Mouse (Mus musculus): Measurements from ENCODE around the gene Ddx39b. TPM values are rescaled to one million over a fixed set of nuclear protein-coding genes. Genes with fewer than 3 reads are reported as not detected.
A peak's percentile ranks its signal among the peaks of the same experiment; 100 is the strongest.

The Ddx39b gene
- polyA plus RNA-seq, 1 experiment: 18.8 TPM

DNA sequence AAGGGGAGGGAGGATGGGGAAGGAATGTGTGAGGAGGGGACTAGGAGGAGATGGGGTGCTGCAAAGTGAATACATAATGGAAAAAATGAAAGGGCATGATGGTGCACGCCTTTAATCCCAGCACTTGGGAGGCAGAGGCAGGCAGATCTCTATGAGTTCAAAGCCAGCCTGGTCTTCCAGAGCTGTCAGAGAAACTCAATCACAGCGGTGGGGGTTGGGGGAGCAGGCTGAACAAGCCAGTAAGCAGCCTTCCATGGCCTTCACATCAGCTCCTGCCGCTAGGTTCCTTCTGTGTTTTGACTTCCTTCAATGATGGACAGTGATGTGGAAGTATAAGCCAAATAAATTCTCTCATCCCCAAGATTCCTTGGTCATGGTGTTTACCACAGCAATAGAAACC is 13.8 kb downstream of the Ddx39b start:
- peaks cover 11% of the 10 kb centered on the region for H3K27me3 ChIP-seq (ENCODE audit: control insufficient read depth)
- peaks cover 44% of the 10 kb centered on the region for H3K36me3 ChIP-seq (ENCODE audit: control insufficient read depth)
- peaks cover 26% of the 10 kb centered on the region for H3K4me1 ChIP-seq (ENCODE audit: control insufficient read depth)
- no peaks in the 10 kb centered on the region for H3K9me3 ChIP-seq (ENCODE audit: control insufficient read depth, low read length)
- H3K4me3 ChIP-seq (replicated peaks): no peak overlapping the region
- TF ChIP-seq GATA1 (IDR thresholded peaks at IDR 0.05; ENCODE audit: low read length) (no peak), TAL1 (IDR thresholded peaks at IDR 0.05; ENCODE audit: low read length) (no peak)

DNA sequence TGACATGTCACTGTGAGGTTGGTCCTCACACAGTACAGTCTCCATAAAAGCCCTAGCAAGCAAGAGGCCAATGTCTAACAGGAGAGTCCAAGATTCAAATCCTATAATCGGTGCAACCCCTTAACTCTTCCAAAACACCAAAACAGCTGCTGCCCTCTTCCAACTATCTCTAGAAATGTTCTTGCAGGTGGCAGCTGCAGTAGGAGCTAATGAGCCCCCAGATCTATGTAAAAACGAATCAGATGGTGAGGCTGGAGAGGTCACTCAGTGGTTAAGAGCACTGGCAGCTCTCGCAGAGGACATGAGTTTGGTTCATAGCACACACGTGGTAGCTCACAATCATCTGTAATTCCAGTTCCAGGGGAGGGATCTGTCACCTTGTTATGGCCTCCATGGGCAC is 14.2 kb downstream of the Ddx39b start:
- TF ChIP-seq TAL1 (IDR thresholded peaks at IDR 0.05; ENCODE audit: low read length) (no peak), GATA1 (IDR thresholded peaks at IDR 0.05; ENCODE audit: low read length) (no peak)
- H3K36me3 ChIP-seq (ENCODE audit: control insufficient read depth): peaks cover 40% of the 10 kb centered on the region
- H3K27me3 ChIP-seq (ENCODE audit: control insufficient read depth): peaks cover 11% of the 10 kb centered on the region
- no peak overlapping the region for H3K4me3 ChIP-seq (replicated peaks)
- H3K4me1 ChIP-seq (ENCODE audit: control insufficient read depth): peaks cover 26% of the 10 kb centered on the region
- no peaks in the 10 kb centered on the region for H3K9me3 ChIP-seq (ENCODE audit: control insufficient read depth, low read length)

DNA sequence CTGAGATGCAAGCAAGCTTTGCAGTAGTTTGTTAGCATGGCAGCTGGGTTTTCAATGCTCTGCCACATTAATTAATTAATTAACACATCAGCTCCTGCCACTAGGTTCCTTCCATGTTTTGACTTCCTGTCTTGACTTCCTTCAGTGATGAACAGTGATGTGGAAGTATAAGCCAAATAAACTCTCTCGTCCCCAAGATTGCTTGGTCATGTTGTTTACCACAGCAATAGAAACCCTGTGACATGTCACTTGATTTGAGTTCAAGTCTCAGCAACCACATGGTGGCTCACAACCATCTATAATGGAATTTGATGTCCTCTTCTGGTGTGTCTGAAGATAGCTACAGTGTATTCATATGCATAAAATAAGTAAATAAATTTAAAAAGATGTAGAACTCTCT is 15.8 kb downstream of the Ddx39b start:
- Histone ChIP-seq H3K4me3 (replicated peaks) (peak overlapping the region; percentile 64), H3K4me1 (ENCODE audit: control insufficient read depth) (peaks cover 34% of the 10 kb centered on the region)
- TF ChIP-seq GATA1 (IDR thresholded peaks at IDR 0.05; ENCODE audit: low read length) (no peak), TAL1 (IDR thresholded peaks at IDR 0.05; ENCODE audit: low read length) (no peak)

DNA sequence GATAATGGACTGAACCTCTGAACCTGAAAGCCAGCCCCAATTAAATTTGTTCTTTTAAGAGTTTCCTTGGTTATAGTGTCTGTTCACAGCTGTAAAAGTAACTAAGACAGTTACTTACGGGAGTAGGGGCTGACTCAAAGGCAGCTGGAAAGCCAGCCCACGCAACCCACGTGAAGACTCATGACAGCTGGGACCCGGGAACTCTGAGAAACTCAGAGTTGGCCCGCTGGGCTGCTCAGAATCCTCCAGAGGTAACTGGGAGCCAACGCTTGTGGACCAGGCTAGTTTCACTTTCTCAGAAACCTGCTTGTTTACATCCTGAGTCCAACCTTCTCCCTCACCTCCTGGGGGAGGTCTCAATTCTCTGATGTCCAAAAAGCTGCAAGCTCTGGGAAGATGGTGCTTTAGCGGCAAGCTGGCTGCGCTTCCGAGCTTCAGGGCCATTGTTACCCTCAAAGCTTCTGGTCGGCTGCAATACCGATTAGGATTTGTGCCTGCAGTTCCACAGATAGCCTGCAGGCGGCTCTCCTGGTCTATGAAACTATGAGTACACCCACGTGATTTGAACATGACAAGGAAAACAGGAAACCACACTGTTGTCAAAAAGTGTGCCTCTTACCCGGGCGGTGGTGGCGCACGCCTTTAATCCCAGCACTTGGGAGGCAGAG is 16.4 kb downstream of the Ddx39b start:
- Histone ChIP-seq H3K36me3 (ENCODE audit: control insufficient read depth) (peaks cover 19% of the 10 kb centered on the region), H3K4me3 (replicated peaks) (peak overlapping the region; percentile 64), H3K9me3 (ENCODE audit: control insufficient read depth, low read length) (no peaks in the 10 kb centered on the region), H3K27me3 (ENCODE audit: control insufficient read depth) (peaks cover 29% of the 10 kb centered on the region), H3K4me1 (ENCODE audit: control insufficient read depth) (peaks cover 40% of the 10 kb centered on the region)
- TF ChIP-seq GATA1 (IDR thresholded peaks at IDR 0.05; ENCODE audit: low read length) (no peak), TAL1 (IDR thresholded peaks at IDR 0.05; ENCODE audit: low read length) (no peak)

More for the DNA sequence above, 15.8 kb downstream of the Ddx39b start:
- Histone ChIP-seq H3K9me3 (ENCODE audit: control insufficient read depth, low read length) (no peaks in the 10 kb centered on the region), H3K27me3 (ENCODE audit: control insufficient read depth) (peaks cover 23% of the 10 kb centered on the region), H3K36me3 (ENCODE audit: control insufficient read depth) (peaks cover 25% of the 10 kb centered on the region)

DNA sequence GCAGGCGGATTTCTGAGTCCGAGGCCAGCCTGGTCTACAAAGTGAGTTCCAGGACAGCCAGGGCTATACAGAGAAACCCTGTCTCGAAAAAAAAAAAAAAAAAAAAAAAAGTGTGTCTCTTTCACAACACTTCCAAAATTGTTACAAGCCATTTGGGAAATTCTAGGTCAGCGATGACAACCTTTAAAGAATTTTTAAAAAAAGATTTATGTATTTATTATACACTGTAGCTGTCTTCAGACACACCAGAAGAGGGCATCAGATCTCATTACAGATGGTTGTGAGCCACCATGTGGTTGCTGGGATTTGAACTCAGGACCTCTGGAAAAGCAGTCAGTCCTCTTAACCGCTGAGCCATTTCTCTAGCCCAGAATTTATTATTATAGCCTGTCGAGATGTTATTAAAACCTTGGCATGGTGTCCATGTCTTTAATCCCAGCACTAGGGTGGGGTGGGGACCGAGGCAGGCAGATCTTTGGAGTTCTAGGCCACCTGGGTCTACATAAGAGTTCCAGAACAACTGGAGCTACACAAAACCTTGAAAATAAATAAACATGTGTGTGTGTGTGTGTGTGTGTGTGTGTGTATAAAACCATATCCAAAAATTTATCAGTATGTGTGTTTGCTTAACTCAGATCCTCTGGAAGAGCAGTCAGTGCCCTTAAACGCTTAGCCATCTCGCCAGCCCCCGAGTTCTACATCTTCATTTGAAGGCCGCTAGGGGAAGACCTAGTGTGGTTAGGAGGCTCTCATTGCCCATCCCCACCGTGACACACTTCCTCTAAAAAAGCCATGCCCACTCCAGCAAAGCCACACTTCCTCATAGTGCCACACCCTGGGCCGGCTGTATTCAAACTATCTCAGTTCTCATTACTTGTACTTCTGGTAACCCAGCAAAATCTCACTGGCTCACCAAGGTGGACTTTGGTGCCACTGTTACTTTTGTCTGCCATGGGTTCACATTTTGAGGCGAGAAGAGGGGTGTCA is 17.2 kb downstream of the Ddx39b start:
- peaks cover 43% of the 10 kb centered on the region for H3K4me1 ChIP-seq (ENCODE audit: control insufficient read depth)
- H3K36me3 ChIP-seq (ENCODE audit: control insufficient read depth): peaks cover 10% of the 10 kb centered on the region
- no peak overlapping the region for H3K4me3 ChIP-seq (replicated peaks)
- peaks cover 37% of the 10 kb centered on the region for H3K27me3 ChIP-seq (ENCODE audit: control insufficient read depth)
- TF ChIP-seq TAL1 (IDR thresholded peaks at IDR 0.05; ENCODE audit: low read length) (no peak), GATA1 (IDR thresholded peaks at IDR 0.05; ENCODE audit: low read length) (no peak)
- H3K9me3 ChIP-seq (ENCODE audit: control insufficient read depth, low read length): no peaks in the 10 kb centered on the region

DNA sequence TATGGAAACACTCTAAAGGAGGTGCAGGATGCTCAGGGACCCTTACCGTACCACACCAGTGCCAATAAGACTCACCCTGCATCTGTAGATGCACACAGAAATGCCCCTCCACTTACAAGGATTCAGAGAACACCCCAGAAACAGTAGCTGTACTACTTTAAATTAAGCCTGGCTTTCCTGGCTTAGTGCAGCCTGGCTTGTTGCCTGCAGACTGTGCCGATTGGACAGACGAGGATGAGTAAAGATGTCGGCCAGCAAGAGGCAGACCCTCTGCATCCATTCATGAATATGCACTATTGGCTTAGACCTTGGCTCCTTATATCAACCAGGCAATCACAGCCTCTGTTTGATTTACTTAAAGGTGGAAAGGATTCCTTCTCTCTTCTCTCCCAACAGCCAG is 18.1 kb downstream of the Ddx39b start:
- Histone ChIP-seq H3K4me3 (replicated peaks) (no peak overlapping the region), H3K9me3 (ENCODE audit: control insufficient read depth, low read length) (no peaks in the 10 kb centered on the region), H3K4me1 (ENCODE audit: control insufficient read depth) (peaks cover 41% of the 10 kb centered on the region), H3K36me3 (ENCODE audit: control insufficient read depth) (peaks cover 2% of the 10 kb centered on the region), H3K27me3 (ENCODE audit: control insufficient read depth) (peaks cover 46% of the 10 kb centered on the region)
- no peak for TF ChIP-seq GATA1 (IDR thresholded peaks at IDR 0.05; ENCODE audit: low read length)
- TF ChIP-seq TAL1 (IDR thresholded peaks at IDR 0.05; ENCODE audit: low read length): no peak

DNA sequence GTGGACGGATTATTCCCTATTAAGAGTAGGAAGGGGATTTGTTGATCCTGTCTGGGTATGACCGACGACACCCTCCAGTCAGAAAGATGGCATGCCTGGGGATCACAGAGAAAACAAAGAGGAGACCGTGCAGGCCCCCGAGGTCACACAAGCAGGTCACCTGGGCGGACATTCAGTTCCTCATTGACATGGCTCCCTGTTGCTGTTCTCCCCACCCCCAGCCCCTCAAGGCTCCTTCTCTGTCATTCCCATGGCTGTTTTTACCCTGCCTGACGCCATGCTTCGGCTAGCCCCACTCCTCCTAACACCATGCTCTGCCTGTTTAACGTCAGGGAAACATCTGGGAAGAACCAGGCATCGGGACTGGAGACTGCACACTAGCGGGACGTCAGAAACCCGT is 20.1 kb downstream of the Ddx39b start:
- Histone ChIP-seq H3K27me3 (ENCODE audit: control insufficient read depth) (peaks cover 44% of the 10 kb centered on the region), H3K36me3 (ENCODE audit: control insufficient read depth) (no peaks in the 10 kb centered on the region), H3K4me1 (ENCODE audit: control insufficient read depth) (peaks cover 41% of the 10 kb centered on the region), H3K9me3 (ENCODE audit: control insufficient read depth, low read length) (no peaks in the 10 kb centered on the region), H3K4me3 (replicated peaks) (no peak overlapping the region)
- no peak for TF ChIP-seq TAL1 (IDR thresholded peaks at IDR 0.05; ENCODE audit: low read length)
- no peak for TF ChIP-seq GATA1 (IDR thresholded peaks at IDR 0.05; ENCODE audit: low read length)

DNA sequence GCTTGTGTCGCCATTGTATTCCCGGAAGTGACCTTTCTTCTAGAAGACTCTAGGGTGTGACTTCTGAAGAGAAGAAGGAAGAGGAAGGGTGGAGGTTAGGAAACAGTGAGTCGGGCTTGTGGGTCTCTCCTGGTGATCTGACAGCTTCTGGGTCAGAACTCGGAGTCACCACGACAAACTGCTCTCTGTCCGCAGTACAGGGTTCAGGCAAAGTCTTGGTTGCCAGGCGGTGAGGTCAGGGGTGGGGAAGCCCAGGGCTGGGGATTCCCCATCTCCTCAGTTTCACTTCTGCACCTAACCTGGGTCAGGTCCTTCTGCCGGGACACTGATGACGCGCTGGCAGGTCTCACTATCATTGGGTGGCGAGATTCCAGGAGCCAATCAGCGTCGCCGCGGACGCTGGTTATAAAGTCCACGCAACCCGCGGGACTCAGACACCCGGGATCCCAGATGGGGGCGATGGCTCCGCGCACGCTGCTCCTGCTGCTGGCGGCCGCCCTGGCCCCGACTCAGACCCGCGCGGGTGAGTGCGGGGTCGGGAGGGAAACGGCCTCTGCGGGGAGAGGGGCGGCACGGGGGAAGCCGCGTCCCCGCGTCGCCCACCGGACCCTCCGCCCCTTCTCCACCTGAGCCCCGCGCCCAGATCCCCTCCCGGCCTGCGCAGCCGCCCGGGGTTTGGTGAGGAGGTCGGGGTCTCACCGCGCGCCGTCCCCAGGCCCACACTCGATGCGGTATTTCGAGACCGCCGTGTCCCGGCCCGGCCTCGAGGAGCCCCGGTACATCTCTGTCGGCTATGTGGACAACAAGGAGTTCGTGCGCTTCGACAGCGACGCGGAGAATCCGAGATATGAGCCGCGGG is 21.3 kb downstream of the Ddx39b start, which contains the start of gene H2-D1:
Gene H2-D1, plus strand, starts transcription at position 67 of the 859 bp plus-strand sequence.
- no peaks in the 10 kb centered on the region for H3K9me3 ChIP-seq (ENCODE audit: control insufficient read depth, low read length)
- peaks cover 3% of the 10 kb centered on the region for H3K36me3 ChIP-seq (ENCODE audit: control insufficient read depth)
- H3K4me3 ChIP-seq (replicated peaks): peak within 1 kb of the TSS; percentile 77
- peaks cover 41% of the 10 kb centered on the region for H3K27me3 ChIP-seq (ENCODE audit: control insufficient read depth)
- no peak for TF ChIP-seq GATA1 (IDR thresholded peaks at IDR 0.05; ENCODE audit: low read length)
- no peak for TF ChIP-seq TAL1 (IDR thresholded peaks at IDR 0.05; ENCODE audit: low read length)
- peaks cover 32% of the 10 kb centered on the region for H3K4me1 ChIP-seq (ENCODE audit: control insufficient read depth)
